1 mouse cellular context compared by ENCODE assay signal in the genomic region with DNA sequence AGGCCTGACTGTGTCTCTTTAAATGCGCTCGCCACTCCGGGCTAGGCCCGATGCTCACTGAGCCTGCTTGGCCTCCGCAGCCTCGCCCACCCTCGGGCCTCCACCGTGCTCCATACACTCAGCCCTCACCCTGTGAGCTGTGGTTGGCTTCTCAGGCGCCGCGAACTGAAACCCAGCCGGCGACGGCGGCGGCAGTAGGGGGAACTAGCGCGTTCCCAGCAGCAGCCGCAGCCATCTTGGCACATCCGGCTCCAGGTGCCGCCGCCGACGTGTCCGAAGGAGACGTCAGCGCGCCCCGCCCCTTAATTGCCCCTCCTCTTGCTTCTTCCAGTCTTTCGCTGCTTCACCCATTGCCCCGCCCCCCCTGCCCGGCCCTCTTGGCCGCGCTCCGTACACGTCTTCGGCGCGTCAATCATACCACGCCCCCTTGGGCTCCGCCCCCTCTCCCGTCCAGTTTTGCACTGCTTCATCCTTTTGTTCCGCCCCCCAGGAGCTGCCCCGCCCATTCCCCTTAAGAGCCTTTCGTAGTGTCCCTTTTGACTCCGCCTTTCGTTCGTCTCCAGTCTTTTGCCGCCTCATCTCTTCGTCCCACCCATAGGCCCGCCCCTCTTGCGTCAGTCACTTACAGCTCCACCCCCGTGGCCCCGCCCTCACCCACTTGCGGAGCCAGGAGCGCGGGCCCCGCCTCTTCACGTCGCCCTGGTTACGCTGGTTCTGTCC.
A peak's percentile ranks its signal among the peaks of the same experiment; 100 is the strongest.
TF ChIP-seq lines count a peak whose summit lies in the region.

Gene Sec16a (minus strand): TSS at position 271 of the 720 bp plus-strand sequence.

TF ChIP-seq in myocyte, 11 proteins besides CTCF, POLR2A, EP300 and RAD21 (continued from another document):
- TF ChIP-seq CEBPB (IDR thresholded peaks at IDR 0.05; ENCODE audit: insufficient read depth, poor library complexity, severe bottlenecking) (0 out of 2 replicates have a peak, but pooled peaks have one; percentile 1), POLR2AphosphoS2 (IDR thresholded peaks at IDR 0.05; ENCODE audit: insufficient read length, low read depth) (peak; percentile 95), USF1 (IDR thresholded peaks at IDR 0.05; ENCODE audit: low read depth) (no peak), TCF12 (IDR thresholded peaks at IDR 0.05; ENCODE audit: insufficient read depth, poor library complexity, severe bottlenecking) (no peak), MYOD1 (IDR thresholded peaks at IDR 0.05; ENCODE audit: control insufficient read depth in 1 of 3, insufficient read length in 2 of 3, low read depth in 2 of 3) (peak in 1 of 3 experiments; percentile 51)
